ENCODE assay signal across 14 mouse cellular contexts in genomic region chr16:24933691-24934090, GRCm38 (mm10).
A peak's percentile ranks its signal among the peaks of the same experiment; 100 is the strongest.
DNase-seq lines count a peak whose midpoint lies in the region; ATAC-seq and TF ChIP-seq lines count a peak whose summit lies in the region.
"Had no signal": no experiment of that assay in that cellular context is flagged by ENCODE, and none has a peak within 500 bp of the region (broad histone marks: within the 10 kb centered on the region; RNA-seq: fewer than 3 reads in every experiment).

No protein-coding gene starts in this region.

- 61% methylated on average over 4 of the region's 4 CpGs for WGBS in liver, postnatal 0 days (ENCODE audit: insufficient replicate concordance)

- 0 out of 2 replicates have a peak, but pooled peaks cover 4% of the 10 kb centered on the region for H3K4me1 ChIP-seq in liver, postnatal 0 days (ENCODE audit: insufficient read depth)
- H3K4me1 ChIP-seq: liver, embryonic 13.5 days had no signal

- H3K27ac ChIP-seq in liver, postnatal 0 days (ENCODE audit: low read depth) = peak overlapping the region; percentile 66; the same call in 1 of the 2 replicates
- H3K27ac ChIP-seq: hindbrain, embryonic 13.5 days; layer of hippocampus, adult 2 months; liver, embryonic 13.5 days had no signal

- no peaks in the 10 kb centered on the region for H3K9me3 ChIP-seq in liver, postnatal 0 days (ENCODE audit: low read length)
- H3K9me3 ChIP-seq: hindbrain, embryonic 13.5 days; liver, embryonic 13.5 days had no signal

- peak; percentile 51 for ATAC-seq in liver, postnatal 0 days
- ATAC-seq: forebrain, postnatal 0 days had no signal

- peak; percentile 42 for DNase-seq in gastrocnemius, postnatal 25 days
- DNase-seq in gastrocnemius, adult 8-10 months (ENCODE audit: low spot score in 2 of 2) = no peak
- DNase-seq in liver, postnatal 0 days = no peak
- no peak for DNase-seq in liver
- peak; percentile 97 for DNase-seq in gonadal fat pad, adult 2 months (ENCODE audit: low read depth)
- DNase-seq in skeletal muscle tissue, adult 2 months (ENCODE audit: low read depth, low spot score) = peak; percentile 81
- DNase-seq in left cerebral cortex, adult 11 months (ENCODE audit: low spot score) = no peak
- no peak for DNase-seq in embryo, embryonic 10.5 days (ENCODE audit: low spot score)
- DNase-seq: forebrain, postnatal 0 days; liver, embryonic 13.5 days; thymus, adult 18-20 months had no signal

- no peak overlapping the region for H3K9ac ChIP-seq in liver, postnatal 0 days (replicated peaks)
- H3K9ac ChIP-seq: forebrain, postnatal 0 days; hindbrain, embryonic 13.5 days; liver, embryonic 13.5 days had no signal

- TF ChIP-seq CTCF in liver, postnatal 0 days (IDR thresholded peaks at IDR 0.05; ENCODE audit: low read depth) = no peak

- no peak overlapping the region for H3K4me3 ChIP-seq in liver, postnatal 0 days (ENCODE audit: low read depth, low read length)
- H3K4me3 ChIP-seq: hindbrain, embryonic 13.5 days; layer of hippocampus, adult 2 months; liver, embryonic 13.5 days had no signal

- peak; percentile 70 for TF ChIP-seq EP300 in liver, postnatal 0 days (IDR thresholded peaks at IDR 0.05; ENCODE audit: low read depth)

- no peaks in the 10 kb centered on the region for H3K27me3 ChIP-seq in liver, postnatal 0 days (ENCODE audit: insufficient read depth, low read length)
- H3K27me3 ChIP-seq: CH12.LX; hindbrain, embryonic 13.5 days; liver, embryonic 13.5 days had no signal

- 0 out of 2 replicates have a peak overlapping the region, but pooled peaks have one; percentile 28 for H3K4me2 ChIP-seq in liver, postnatal 0 days (ENCODE audit: low read depth, low read length)
- H3K4me2 ChIP-seq: hindbrain, embryonic 13.5 days; liver, embryonic 13.5 days had no signal

- H3K36me3 ChIP-seq in liver, postnatal 0 days (replicated peaks; ENCODE audit: insufficient read depth, low read length) = no peaks in the 10 kb centered on the region
- H3K36me3 ChIP-seq: hindbrain, embryonic 13.5 days; liver, embryonic 13.5 days had no signal

Comparison
In these comparisons a context has a peak if more than half of its experiments do, and no peak if none do; other contexts are left out.
1. DNase-seq: peak in gastrocnemius, postnatal 25 days (single experiment), gonadal fat pad, adult 2 months (single experiment) and skeletal muscle tissue, adult 2 months (single experiment); none in gastrocnemius, adult 8-10 months (0 of 2), liver, postnatal 0 days (single experiment), liver (single experiment), left cerebral cortex, adult 11 months (single experiment) and embryo, embryonic 10.5 days (single experiment).